Mouse (Mus musculus): ENCODE data around the gene Ttll10. TPM values are rescaled to one million over a fixed set of nuclear protein-coding genes. Genes with fewer than 3 reads are reported as not detected.

Ttll10 gene
- polyA plus RNA-seq, 1 experiment from 2014 or later: 0.26 TPM

DNA sequence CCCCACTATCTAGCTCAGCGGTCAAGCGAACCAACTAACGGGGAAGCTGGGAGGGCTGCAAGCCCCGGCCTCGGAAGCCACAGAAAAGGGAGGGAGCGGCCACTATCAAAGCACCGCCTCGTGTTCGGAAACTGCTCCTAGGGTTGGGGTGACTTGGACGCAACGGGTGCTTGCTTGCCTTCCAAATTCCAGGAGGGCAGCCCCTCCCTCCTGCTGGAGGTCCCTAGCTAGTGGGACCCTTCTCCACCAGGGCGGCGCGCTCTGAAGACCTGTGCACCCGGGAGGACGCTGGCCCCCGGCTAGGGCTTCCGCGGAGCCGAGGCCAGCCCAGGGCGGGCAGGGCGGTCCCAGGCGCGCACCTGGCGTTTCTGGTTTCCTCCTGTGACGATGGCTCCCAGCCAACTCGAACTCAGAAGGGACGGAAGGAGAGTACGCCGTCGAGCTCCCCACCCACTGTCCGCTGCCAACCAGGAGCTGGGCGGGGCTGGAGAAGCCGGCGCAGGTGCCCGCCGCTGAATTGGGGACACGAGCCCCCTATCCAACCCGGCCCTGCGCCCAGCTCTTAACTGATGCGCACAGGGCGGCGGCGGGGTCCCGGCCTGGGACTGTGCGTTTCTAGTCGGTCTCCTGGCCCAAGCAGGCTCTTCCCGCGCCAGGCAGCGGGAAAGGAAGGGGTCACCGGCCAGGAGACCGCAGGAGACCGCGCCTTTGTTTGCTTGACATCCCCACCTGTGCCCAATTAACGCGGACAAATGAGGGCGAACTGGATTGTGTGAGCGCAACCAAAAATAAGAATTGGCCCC lies 18.5 kb upstream of the Ttll10 start:
- H3K36me3 ChIP-seq (ENCODE audit: control insufficient read depth, insufficient read depth, low read length): no peaks in the 10 kb centered on the region
- peaks cover 8% of the 10 kb centered on the region for H3K27me3 ChIP-seq (ENCODE audit: control insufficient read depth, insufficient read depth, low read length)
- 1% methylated on average over 58 of the region's 58 CpGs for WGBS
- no peaks in the 10 kb centered on the region for H3K9me3 ChIP-seq (ENCODE audit: control insufficient read depth, low read length)
- peaks cover 14 to 15% of the 10 kb centered on the region in 2 experiments for H3K4me1 ChIP-seq (ENCODE audit: control insufficient read depth in 2 of 2, insufficient read depth in 2 of 2, low read length in 2 of 2)
- H3K4me2 ChIP-seq (ENCODE audit: low read length): peak overlapping the region; percentile 98
- peak overlapping the region; percentile 67 for H3K9ac ChIP-seq (ENCODE audit: low read length)
- H3K4me3 ChIP-seq (ENCODE audit: control insufficient read depth in 1 of 2, insufficient read depth in 1 of 2, low read depth in 1 of 2, low read length in 2 of 2): peak overlapping the region; percentile 49 to 53
- 0 out of 2 replicates have a peak, but pooled peaks have one; percentile 11 for ATAC-seq (ENCODE audit: insufficient number of reproducible peaks, insufficient read depth, low FRiP score, low read depth)
- H3K27ac ChIP-seq (replicated peaks in 1 of 2; ENCODE audit: control insufficient read depth in 1 of 2, insufficient read depth in 1 of 2, low read depth in 2 of 2, low read length in 2 of 2): no peak overlapping the region

DNA sequence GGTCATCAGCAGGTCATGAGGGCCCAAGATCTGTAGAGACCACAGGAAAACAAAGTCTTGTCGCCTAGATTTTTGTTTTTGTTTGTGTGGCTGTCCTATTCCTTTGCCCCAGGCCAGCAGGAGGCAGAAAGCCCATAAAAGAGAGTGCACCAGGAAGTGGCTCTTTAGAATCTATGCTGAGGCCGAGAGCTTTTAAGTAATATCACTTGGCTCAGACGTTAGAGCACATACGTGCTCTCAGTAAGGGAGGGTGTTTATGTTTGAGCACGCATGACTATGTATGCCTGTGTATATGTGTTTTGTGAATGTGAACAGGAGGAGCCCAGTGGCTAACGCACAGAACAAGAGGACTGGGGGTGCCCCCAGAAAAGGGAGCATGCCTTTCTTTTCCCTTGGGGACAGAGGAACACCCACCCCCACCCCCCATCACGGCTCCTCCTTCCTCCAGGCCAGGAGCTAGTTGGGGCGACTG lies 17.7 kb upstream of the Ttll10 start:
- H3K4me3 ChIP-seq (ENCODE audit: control insufficient read depth in 1 of 2, insufficient read depth in 1 of 2, low read depth in 1 of 2, low read length in 2 of 2): peak overlapping the region; percentile 49 to 53; a peak in 3 of 4 replicates
- no peaks in the 10 kb centered on the region for H3K36me3 ChIP-seq (ENCODE audit: control insufficient read depth, insufficient read depth, low read length)
- WGBS: 12% methylated on average over 8 of the region's 8 CpGs
- ATAC-seq (ENCODE audit: insufficient number of reproducible peaks, insufficient read depth, low FRiP score, low read depth): no peak
- H3K27me3 ChIP-seq (ENCODE audit: control insufficient read depth, insufficient read depth, low read length): peaks cover 8% of the 10 kb centered on the region
- H3K27ac ChIP-seq (replicated peaks in 1 of 2; ENCODE audit: control insufficient read depth in 1 of 2, insufficient read depth in 1 of 2, low read depth in 2 of 2, low read length in 2 of 2): peak overlapping the region in 1 of 2 experiments; percentile 33; a peak in 1 of 4 replicates
- peaks cover 14 to 15% of the 10 kb centered on the region in 2 experiments for H3K4me1 ChIP-seq (ENCODE audit: control insufficient read depth in 2 of 2, insufficient read depth in 2 of 2, low read length in 2 of 2)
- H3K9me3 ChIP-seq (ENCODE audit: control insufficient read depth, low read length): no peaks in the 10 kb centered on the region
- peak overlapping the region; percentile 67; the same call in 1 of the 2 replicates for H3K9ac ChIP-seq (ENCODE audit: low read length)
- peak overlapping the region; percentile 98 for H3K4me2 ChIP-seq (ENCODE audit: low read length)

DNA sequence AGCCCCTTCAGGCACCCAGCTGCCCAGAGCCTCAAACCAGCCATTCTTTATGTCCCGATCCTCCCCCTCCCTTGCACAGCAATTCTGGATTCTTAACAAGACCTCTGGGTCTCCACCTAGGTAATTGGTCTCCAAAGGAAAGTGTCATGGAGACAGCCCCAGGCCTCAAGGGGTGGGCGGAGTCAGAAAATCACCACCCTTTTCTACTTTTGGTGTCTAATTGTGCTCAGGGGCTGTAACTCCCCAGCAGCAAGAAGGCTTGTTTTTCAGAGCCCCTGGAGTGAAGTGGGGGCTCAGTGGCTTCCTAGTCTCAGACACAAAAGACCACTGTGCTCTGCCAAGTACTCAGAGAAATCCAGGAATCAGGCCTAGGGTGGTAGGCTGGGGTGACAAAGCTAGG lies 11.5 kb upstream of the Ttll10 start:
- Histone ChIP-seq H3K36me3 (ENCODE audit: control insufficient read depth, insufficient read depth, low read length) (no peaks in the 10 kb centered on the region), H3K4me3 (ENCODE audit: control insufficient read depth in 1 of 2, insufficient read depth in 1 of 2, low read depth in 1 of 2, low read length in 2 of 2) (no peak overlapping the region), H3K27me3 (ENCODE audit: control insufficient read depth, insufficient read depth, low read length) (no peaks in the 10 kb centered on the region), H3K4me2 (ENCODE audit: low read length) (no peak overlapping the region), H3K9ac (ENCODE audit: low read length) (no peak overlapping the region), H3K27ac (replicated peaks in 1 of 2; ENCODE audit: control insufficient read depth in 1 of 2, insufficient read depth in 1 of 2, low read depth in 2 of 2, low read length in 2 of 2) (no peak overlapping the region), H3K9me3 (ENCODE audit: control insufficient read depth, low read length) (no peaks in the 10 kb centered on the region), H3K4me1 (ENCODE audit: control insufficient read depth in 2 of 2, insufficient read depth in 2 of 2, low read length in 2 of 2) (peaks cover 0 to 6% of the 10 kb centered on the region in 2 experiments; a peak in 2 of 4 replicates)
- 79% methylated on average over 2 of the region's 2 CpGs for WGBS
- no peak for ATAC-seq (ENCODE audit: insufficient number of reproducible peaks, insufficient read depth, low FRiP score, low read depth)

DNA sequence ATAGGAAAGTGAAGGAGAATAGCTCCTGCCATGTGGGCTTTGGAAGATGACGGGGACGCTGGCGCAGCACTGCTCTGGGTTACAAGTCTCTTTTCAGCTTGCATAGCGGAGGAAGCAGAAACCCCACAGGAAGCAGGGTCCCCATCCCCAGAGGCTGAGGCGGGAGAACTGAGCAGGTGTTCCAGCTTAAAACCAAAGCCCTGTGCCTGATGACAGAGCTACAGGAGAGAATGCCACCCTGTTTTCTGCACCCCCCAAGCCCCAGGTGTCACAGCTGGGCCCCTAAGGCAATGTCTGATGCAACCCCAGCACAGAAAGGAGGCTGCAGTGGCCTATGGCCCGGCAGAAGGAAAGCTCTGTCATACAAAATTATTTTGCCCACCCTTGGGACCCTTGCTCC lies 11.1 kb upstream of the Ttll10 start:
- no peaks in the 10 kb centered on the region for H3K9me3 ChIP-seq (ENCODE audit: control insufficient read depth, low read length)
- H3K4me1 ChIP-seq (ENCODE audit: control insufficient read depth in 2 of 2, insufficient read depth in 2 of 2, low read length in 2 of 2): peaks cover 0 to 6% of the 10 kb centered on the region in 2 experiments; a peak in 2 of 4 replicates
- H3K27me3 ChIP-seq (ENCODE audit: control insufficient read depth, insufficient read depth, low read length): no peaks in the 10 kb centered on the region
- H3K9ac ChIP-seq (ENCODE audit: low read length): no peak overlapping the region
- H3K4me2 ChIP-seq (ENCODE audit: low read length): no peak overlapping the region
- H3K4me3 ChIP-seq (ENCODE audit: control insufficient read depth in 1 of 2, insufficient read depth in 1 of 2, low read depth in 1 of 2, low read length in 2 of 2): no peak overlapping the region
- WGBS: 67% methylated on average over 6 of the region's 6 CpGs
- H3K36me3 ChIP-seq (ENCODE audit: control insufficient read depth, insufficient read depth, low read length): no peaks in the 10 kb centered on the region
- no peak overlapping the region for H3K27ac ChIP-seq (replicated peaks in 1 of 2; ENCODE audit: control insufficient read depth in 1 of 2, insufficient read depth in 1 of 2, low read depth in 2 of 2, low read length in 2 of 2)
- ATAC-seq (ENCODE audit: insufficient number of reproducible peaks, insufficient read depth, low FRiP score, low read depth): no peak

- Histone ChIP-seq H3K27ac (replicated peaks in 1 of 2; ENCODE audit: control insufficient read depth in 1 of 2, insufficient read depth in 1 of 2, low read depth in 2 of 2, low read length in 2 of 2) (no peak overlapping the region), H3K4me3 (ENCODE audit: control insufficient read depth in 1 of 2, insufficient read depth in 1 of 2, low read depth in 1 of 2, low read length in 2 of 2) (no peak overlapping the region), H3K36me3 (ENCODE audit: control insufficient read depth, insufficient read depth, low read length) (no peaks in the 10 kb centered on the region), H3K27me3 (ENCODE audit: control insufficient read depth, insufficient read depth, low read length) (no peaks in the 10 kb centered on the region), H3K9me3 (ENCODE audit: control insufficient read depth, low read length) (no peaks in the 10 kb centered on the region), H3K4me1 (ENCODE audit: control insufficient read depth in 2 of 2, insufficient read depth in 2 of 2, low read length in 2 of 2) (peaks cover 0 to 6% of the 10 kb centered on the region in 2 experiments; a peak in 2 of 4 replicates), H3K4me2 (ENCODE audit: low read length) (no peak overlapping the region), H3K9ac (ENCODE audit: low read length) (no peak overlapping the region)
- no peak for ATAC-seq (ENCODE audit: insufficient number of reproducible peaks, insufficient read depth, low FRiP score, low read depth)
- WGBS: 97% methylated on average over 8 of the region's 8 CpGs
Measured at GRCm38 (mm10) chr4:156069701-156070100, 10.5 kb upstream of the Ttll10 start.

- WGBS: 40% methylated on average over 5 of the region's 5 CpGs
- no peak overlapping the region for H3K4me2 ChIP-seq (ENCODE audit: low read length)
- no peaks in the 10 kb centered on the region for H3K36me3 ChIP-seq (ENCODE audit: control insufficient read depth, insufficient read depth, low read length)
- no peak overlapping the region for H3K27ac ChIP-seq (replicated peaks in 1 of 2; ENCODE audit: control insufficient read depth in 1 of 2, insufficient read depth in 1 of 2, low read depth in 2 of 2, low read length in 2 of 2)
- H3K9ac ChIP-seq (ENCODE audit: low read length): no peak overlapping the region
- H3K4me3 ChIP-seq (ENCODE audit: control insufficient read depth in 1 of 2, insufficient read depth in 1 of 2, low read depth in 1 of 2, low read length in 2 of 2): no peak overlapping the region
- H3K9me3 ChIP-seq (ENCODE audit: control insufficient read depth, low read length): no peaks in the 10 kb centered on the region
- no peak for ATAC-seq (ENCODE audit: insufficient number of reproducible peaks, insufficient read depth, low FRiP score, low read depth)
- H3K27me3 ChIP-seq (ENCODE audit: control insufficient read depth, insufficient read depth, low read length): no peaks in the 10 kb centered on the region
- peaks cover 6% of the 10 kb centered on the region in 2 experiments; a peak in 2 of 4 replicates for H3K4me1 ChIP-seq (ENCODE audit: control insufficient read depth in 2 of 2, insufficient read depth in 2 of 2, low read length in 2 of 2)
Measured at GRCm38 (mm10) chr4:156067256-156067949, 8.2 kb upstream of the Ttll10 start.

DNA sequence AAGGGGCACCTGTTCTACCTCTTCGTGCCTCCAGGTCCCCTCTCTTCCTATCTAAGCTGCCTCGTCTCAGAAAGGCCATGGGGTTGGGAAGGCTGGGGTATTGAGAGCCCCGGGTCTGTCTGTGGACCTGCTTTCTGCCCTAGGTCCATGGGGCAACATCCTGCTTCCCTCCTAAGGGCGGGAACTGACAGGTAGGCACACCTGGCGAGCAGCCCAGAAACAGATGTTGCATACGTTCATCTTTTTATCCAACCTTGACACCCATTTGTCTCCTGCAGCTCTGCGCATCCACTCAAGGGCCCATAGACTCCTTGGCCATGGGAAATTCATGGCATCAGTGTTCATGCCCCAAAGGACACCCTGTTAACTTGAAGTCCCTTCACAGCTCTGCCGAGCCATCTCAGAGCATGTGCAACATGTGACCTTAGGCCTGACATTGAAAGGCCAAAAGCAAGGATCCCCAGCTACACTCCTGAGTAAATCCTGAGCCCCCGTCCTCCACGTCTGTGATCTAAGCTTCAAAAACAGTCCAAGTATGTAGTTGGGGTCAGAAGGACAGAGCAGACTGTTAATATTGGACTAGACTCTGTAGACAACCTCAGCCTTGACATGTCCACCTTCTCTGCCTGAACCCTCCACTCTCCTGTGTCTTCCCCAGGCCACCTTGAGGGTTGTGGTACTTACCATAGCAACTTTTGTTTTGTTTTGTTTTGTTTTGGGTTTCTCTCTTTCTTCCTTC lies 6.1 kb upstream of the Ttll10 start:
- H3K4me2 ChIP-seq (ENCODE audit: low read length): no peak overlapping the region
- H3K27ac ChIP-seq (replicated peaks in 1 of 2; ENCODE audit: control insufficient read depth in 1 of 2, insufficient read depth in 1 of 2, low read depth in 2 of 2, low read length in 2 of 2): no peak overlapping the region
- H3K27me3 ChIP-seq (ENCODE audit: control insufficient read depth, insufficient read depth, low read length): no peaks in the 10 kb centered on the region
- H3K36me3 ChIP-seq (ENCODE audit: control insufficient read depth, insufficient read depth, low read length): no peaks in the 10 kb centered on the region
- ATAC-seq (ENCODE audit: insufficient number of reproducible peaks, insufficient read depth, low FRiP score, low read depth): no peak
- H3K4me1 ChIP-seq (ENCODE audit: control insufficient read depth in 2 of 2, insufficient read depth in 2 of 2, low read length in 2 of 2): peaks cover 6% of the 10 kb centered on the region in 2 experiments; a peak in 2 of 4 replicates
- WGBS: 85% methylated on average over 10 of the region's 10 CpGs
- no peak overlapping the region for H3K4me3 ChIP-seq (ENCODE audit: control insufficient read depth in 1 of 2, insufficient read depth in 1 of 2, low read depth in 1 of 2, low read length in 2 of 2)
- H3K9me3 ChIP-seq (ENCODE audit: control insufficient read depth, low read length): no peaks in the 10 kb centered on the region
- no peak overlapping the region for H3K9ac ChIP-seq (ENCODE audit: low read length)

Data from heart, embryonic 14.5 days (tissue).